Mouse (Mus musculus) adrenal gland, postnatal 36 days (tissue): ENCODE results near the gene Arhgef5. TPM values are rescaled to one million over a fixed set of nuclear protein-coding genes. Genes with fewer than 3 reads are reported as not detected.

Source experiments
- DNase-seq, 2 experiments: peaks; one replicate each; pipeline ENCODE4 v3.0.0; 2021; ENCODE audit warnings: mixed read lengths in 1 of 2
- total RNA-seq, 2 experiments: library from RNA; stranded (reverse); gene quantifications; 2 replicates each; pipeline ENCODE4 v1.2.3; 2021

Arhgef5 gene
- total RNA-seq, 2 experiments from 2014 or later: 15.5 to 17.8 TPM

DNA sequence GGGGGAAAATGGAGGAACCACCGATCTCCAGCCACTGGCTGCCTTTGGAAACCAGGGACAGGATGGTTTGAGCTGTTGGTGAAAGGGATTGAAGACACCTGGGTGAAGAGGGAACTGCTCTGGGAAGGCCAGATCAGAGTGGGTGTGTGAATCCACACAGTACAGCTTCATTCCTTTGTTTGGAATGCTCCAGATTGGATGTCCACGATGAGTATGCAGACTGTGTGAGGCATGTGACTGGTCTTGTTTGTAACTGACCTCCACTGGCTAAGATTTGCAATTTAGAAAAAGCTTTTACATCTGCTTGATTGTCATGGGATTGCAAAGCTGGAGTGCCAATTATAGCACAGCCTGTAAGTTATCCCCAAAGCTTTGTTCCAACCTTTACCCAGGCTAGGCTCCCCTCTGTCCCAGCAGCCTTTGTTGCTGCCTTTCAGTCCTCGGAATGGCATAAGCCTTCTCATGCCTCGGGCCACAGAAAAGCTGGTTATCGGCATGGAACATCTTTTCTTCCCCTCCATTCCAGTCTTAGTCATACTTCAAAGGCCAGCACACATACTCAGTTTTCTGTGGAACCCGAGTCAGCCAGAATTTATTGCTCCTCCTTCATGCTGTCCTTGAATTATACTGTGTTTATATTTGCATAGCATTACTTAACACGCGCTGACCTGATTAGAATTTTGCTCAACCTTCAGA, 47.7 kb downstream of the Arhgef5 start:
- DNase-seq: no peak

DNA sequence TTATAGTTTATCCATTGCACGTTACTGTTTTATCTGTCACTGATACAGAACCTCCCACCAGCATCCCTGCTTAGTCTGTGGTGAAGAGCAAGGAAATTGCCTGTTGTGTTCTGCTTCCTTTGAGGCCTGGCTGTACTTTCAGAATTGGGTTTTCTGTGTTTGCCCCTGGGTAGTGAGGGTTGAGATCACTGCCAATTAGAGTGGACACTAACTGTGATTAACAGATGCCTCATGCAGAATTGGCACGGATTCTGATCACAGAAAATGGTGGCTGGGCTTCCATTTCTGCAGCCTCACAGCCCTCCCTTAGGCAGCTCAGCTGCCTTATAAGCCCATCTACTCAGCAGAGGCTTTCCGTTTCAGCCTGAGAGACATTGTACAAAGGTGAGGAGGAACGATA, 68.1 kb downstream of the Arhgef5 start:
- no peak for DNase-seq

DNA sequence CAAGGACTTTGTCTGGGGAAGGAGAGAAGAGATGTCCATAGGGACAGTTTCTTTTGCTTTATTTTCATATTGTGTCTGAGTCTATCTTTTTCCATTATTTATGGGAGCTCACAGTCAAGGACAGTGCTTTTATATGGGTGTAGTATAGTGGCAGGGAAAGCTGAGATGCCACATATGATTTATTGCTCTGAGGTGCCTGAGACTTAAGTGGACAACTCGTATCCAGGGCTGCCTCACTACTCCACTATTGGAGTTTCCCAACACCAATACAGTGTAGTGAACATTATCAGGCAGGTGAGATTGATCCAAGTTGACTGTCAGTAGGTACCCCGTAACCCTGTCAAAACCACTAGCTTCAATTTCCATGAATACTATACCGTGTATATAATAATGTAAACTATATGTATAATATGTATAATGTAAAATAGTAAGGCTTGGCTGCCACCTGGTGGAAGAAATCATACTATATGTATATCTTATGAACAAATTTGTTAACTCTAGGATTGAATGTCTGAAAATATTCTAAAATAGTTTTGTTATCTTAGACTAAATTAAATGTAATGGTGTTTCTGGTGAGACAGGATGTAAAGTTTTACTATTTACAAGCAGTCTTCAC, 70.3 kb downstream of the Arhgef5 start:
- no peak for DNase-seq

DNA sequence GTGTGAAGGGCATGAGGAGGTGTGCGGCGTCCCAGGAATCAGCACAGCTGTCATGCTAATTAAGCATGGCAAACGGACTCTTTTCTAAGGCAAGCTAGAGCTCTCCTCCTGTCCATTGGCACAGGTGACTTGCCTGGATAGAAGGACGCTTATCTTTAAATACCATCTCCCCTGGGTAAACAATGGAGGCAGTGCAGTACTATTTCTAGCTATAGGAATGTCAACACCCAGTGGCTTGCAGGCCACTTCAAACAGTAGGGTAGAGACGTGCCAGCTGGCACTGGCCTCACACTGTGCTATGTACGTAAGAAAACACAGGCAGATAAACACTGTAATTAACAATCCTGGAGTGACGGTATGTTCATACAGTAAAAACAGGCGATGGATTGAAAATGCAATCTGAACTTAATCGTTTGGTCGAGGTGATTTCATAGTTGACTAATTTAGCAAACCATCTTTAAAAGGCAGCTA, 72.1 kb downstream of the Arhgef5 start:
- no peak for DNase-seq

DNA sequence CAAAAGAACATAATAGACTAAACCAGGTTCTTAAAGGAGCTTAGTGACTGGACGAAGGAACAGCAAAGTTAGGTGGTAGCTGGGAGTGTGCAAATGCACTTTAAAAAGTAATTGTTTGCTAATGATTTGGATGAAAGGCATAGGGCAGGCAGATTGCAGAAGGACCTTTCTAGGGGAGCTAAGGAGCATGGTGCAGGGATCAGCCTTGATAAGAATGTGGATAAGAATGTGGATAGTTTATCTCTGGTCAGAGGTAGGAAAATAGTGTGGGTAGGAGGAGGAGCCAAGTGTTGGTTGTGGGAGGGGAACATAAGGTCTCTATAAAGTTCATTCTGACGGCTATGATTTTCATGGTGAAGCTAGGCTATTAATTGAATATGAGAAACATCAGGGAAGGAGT, 73.4 kb downstream of the Arhgef5 start:
- no peak for DNase-seq

Other genes starting within 250 kb of the Arhgef5 start
- gene Olfr441, start 159.2 kb upstream of the Arhgef5 start, total RNA-seq: not detected
- gene Olfr237-ps1, start 119.0 kb upstream of the Arhgef5 start, total RNA-seq: not detected
- gene Olfr437, start 102.3 kb upstream of the Arhgef5 start, total RNA-seq: not detected
- gene Olfr13, start 93.4 kb upstream of the Arhgef5 start, total RNA-seq: not detected
- gene Olfr435, start 68.4 kb upstream of the Arhgef5 start, total RNA-seq: not detected
- not detected for gene Olfr434, start 52.6 kb upstream of the Arhgef5 start, total RNA-seq
- gene Olfr47, start 34.1 kb upstream of the Arhgef5 start, total RNA-seq: not detected
- not detected for gene Nobox, start 44.0 kb downstream of the Arhgef5 start, total RNA-seq